Mouse (Mus musculus) adrenal gland, adult 2 months (tissue): ENCODE results near the gene Sap18. TPM values are rescaled to one million over a fixed set of nuclear protein-coding genes. Genes with fewer than 3 reads are reported as not detected.
A peak's percentile ranks its signal among the peaks of the same experiment; 100 is the strongest.
"Not testable (repeated sequence)": the region's sequence is repeated elsewhere in the genome, so short reads cannot be mapped to it uniquely, and the experiment has no call there.

Experiments used
- DNase-seq: peaks from one replicate; pipeline ENCODE4 v3.0.0; 2021
- microRNA-seq, 2 experiments: library from miRNA; unstranded; fragments of <30 nt; microRNA quantifications; one replicate each; pipeline ENCODE4 v1.2.0; 2021
- polyA plus RNA-seq: library from polyadenylated mRNA; depleted of rRNA; stranded (reverse); fragments of >200 nt; gene quantifications from 2 replicates; pipeline ENCODE4 v1.2.3, GENCODE M21; 2012; rRNA removed
- total RNA-seq, 2 experiments: library from RNA; stranded (reverse); gene quantifications; 2 replicates each; pipeline ENCODE4 v1.2.3; 2021

The Sap18 gene
- total and polyA plus RNA-seq, 3 experiments = 32.8 to 98.8 (median 63.5) TPM

- DNase-seq = peak; percentile 95
Observed at GRCm38 (mm10) chr14:57825788-57826751, 28.1 kb downstream of the Sap18 start, which contains the start of the genes Ska3 and Mrpl57. Ska3 (minus strand) TSS chr14:57826185. Mrpl57 (plus strand) TSS chr14:57826234.

- DNase-seq = no peak
Observed at GRCm38 (mm10) chr14:57827284-57827683, 29.3 kb downstream of the Sap18 start.

GRCm38 (mm10) chr14:57833526-57833925, 35.5 kb downstream of the Sap18 start:
- DNase-seq = no peak

GRCm38 (mm10) chr14:57835157-57835556, 37.2 kb downstream of the Sap18 start:
- DNase-seq = no peak

- no peak for DNase-seq
Observed at GRCm38 (mm10) chr14:57844535-57844934, 46.6 kb downstream of the Sap18 start.

GRCm38 (mm10) chr14:57848061-57848460, 50.1 kb downstream of the Sap18 start:
- DNase-seq = not testable (repeated sequence)

- DNase-seq = no peak
Observed at GRCm38 (mm10) chr14:57848646-57849045, 50.7 kb downstream of the Sap18 start.

GRCm38 (mm10) chr14:57850330-57850729, 52.4 kb downstream of the Sap18 start:
- DNase-seq = peak; percentile 49

- no peak for DNase-seq
Observed at GRCm38 (mm10) chr14:57852961-57853360, 55.0 kb downstream of the Sap18 start.

GRCm38 (mm10) chr14:57856037-57856436, 58.1 kb downstream of the Sap18 start:
- not testable (repeated sequence) for DNase-seq

Small RNA genes lying within 50 kb of the gene (microRNA-seq; reads per million reads assigned to microRNA genes)
- gene Mir3077 = 0 to 0.22 reads per million in 2 experiments

Other genes with a start within 250 kb of the Sap18 start
- gene Eef1akmt1, start 226.6 kb upstream of the Sap18 start, total RNA-seq = 10 to 100 TPM; 28.4 to 29.4 TPM
- gene Eef1akmt1, start 226.6 kb upstream of the Sap18 start, polyA plus RNA-seq = 5.1 and 5.7 TPM in 2 replicates
- 10 to 100 TPM; 28.5 to 33.6 TPM for gene Xpo4, start 132.8 kb upstream of the Sap18 start, total RNA-seq
- gene Xpo4, start 132.8 kb upstream of the Sap18 start, polyA plus RNA-seq = 2.3 and 3.2 TPM in 2 replicates
- 1 to 10 TPM in 1 of 2 experiments, not detected in 1; 3.5 TPM for gene Gm49361, start 52.1 kb upstream of the Sap18 start, total RNA-seq
- not detected in 2 replicates for gene Gm49361, start 52.1 kb upstream of the Sap18 start, polyA plus RNA-seq
- gene Lats2, start 39.8 kb upstream of the Sap18 start, total RNA-seq = 10 to 100 TPM; 43.0 to 44.4 TPM
- gene Lats2, start 39.8 kb upstream of the Sap18 start, polyA plus RNA-seq = 92.0 and 94.2 TPM in 2 replicates
- gene Ska3, start 28.0 kb downstream of the Sap18 start, total RNA-seq = under 1 TPM; 0.28 to 0.72 TPM
- gene Ska3, start 28.0 kb downstream of the Sap18 start, polyA plus RNA-seq = 0.06 and 0.39 TPM in 2 replicates
- gene Mrpl57, start 28.1 kb downstream of the Sap18 start, total RNA-seq = 100 to 1,000 TPM; 118 to 127 TPM
- 58.8 and 68.4 TPM in 2 replicates for gene Mrpl57, start 28.1 kb downstream of the Sap18 start, polyA plus RNA-seq
- 10 to 100 TPM; 36.5 to 40.5 TPM for gene Zdhhc20, start 92.1 kb downstream of the Sap18 start, total RNA-seq
- gene Zdhhc20, start 92.1 kb downstream of the Sap18 start, polyA plus RNA-seq = 3.8 and 5.1 TPM in 2 replicates
- 10 to 100 TPM; 49.0 to 59.8 TPM for gene Micu2, start 201.1 kb downstream of the Sap18 start, total RNA-seq
- 11.4 and 17.9 TPM in 2 replicates for gene Micu2, start 201.1 kb downstream of the Sap18 start, polyA plus RNA-seq